Mouse (Mus musculus) testis, adult 2 months (tissue): Measurements from ENCODE around the gene Dock1.

ENCODE experiments used
- CTCF ChIP-seq: fragments of 200-500 bp; IDR thresholded peaks from 2 replicates; pipeline ENCODE4 v1.5.1; 2012; ENCODE audit warnings: low read depth, mild to moderate bottlenecking, inconsistent platforms, low read length, moderate library complexity; ENCODE audit not compliant: control insufficient read depth, insufficient read depth, insufficient replicate concordance
- POLR2A ChIP-seq: fragments of 200-500 bp; IDR thresholded peaks from 2 replicates; pipeline ENCODE4 v1.6.1; 2012; ENCODE audit warnings: low read depth, mild to moderate bottlenecking, inconsistent platforms, low read length, moderate library complexity; ENCODE audit not compliant: control insufficient read depth

DNA sequence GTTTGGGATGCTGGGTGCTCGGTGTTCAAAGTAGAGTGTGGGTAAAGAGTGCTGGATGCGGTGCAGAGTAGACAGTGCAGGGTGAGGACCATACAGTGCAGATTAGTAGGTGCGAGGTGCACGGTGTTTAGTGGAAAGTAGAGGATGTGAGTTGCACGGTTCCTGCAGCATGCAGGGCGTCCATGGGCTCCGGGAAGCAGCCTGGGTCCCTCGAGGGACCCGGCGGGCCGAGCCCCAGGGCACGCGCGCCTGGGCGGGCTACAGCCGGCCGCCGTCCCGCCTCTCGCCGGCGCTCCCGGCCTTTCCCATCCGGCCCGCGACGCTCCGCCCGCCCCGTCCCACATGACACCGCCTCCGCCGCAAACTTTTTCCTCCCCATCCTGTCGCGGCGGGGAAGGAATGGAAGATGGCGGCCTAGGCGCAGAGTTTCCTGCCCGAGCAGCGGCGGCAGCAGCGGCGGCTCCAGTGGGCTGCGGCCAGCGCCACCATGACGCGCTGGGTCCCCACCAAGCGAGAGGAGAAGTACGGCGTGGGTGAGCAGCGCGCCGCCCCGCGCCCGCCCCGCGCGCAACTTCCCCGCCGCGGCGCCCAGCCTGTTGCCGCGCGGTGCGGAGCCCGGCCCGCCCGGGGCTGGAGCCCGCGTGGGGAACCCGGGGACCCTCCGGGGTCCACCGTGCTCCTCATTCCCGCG, at the start of gene Dock1:
- TF ChIP-seq POLR2A (0 out of 2 replicates have a peak, but pooled peaks have one; percentile 42), CTCF (no peak)
